Mouse (Mus musculus) heart, embryonic 14.5 days (tissue): Measurements from ENCODE around the gene Fbxo44. TPM values are rescaled to one million over a fixed set of nuclear protein-coding genes. Genes with fewer than 3 reads are reported as not detected.

ENCODE experiments used
- ATAC-seq: fragments of 200-750 bp; cut with Nextera tagmentation; 2 replicates; pipeline ENCODE4 v1.8.0; 2017; ENCODE audit warnings: low read depth, moderate TSS enrichment; ENCODE audit not compliant: insufficient number of reproducible peaks, insufficient read depth, low FRiP score
- H3K27ac ChIP-seq, 2 experiments: fragments of 200-500 bp in 1 of 2; fragments of 300-500 bp in 1 of 2; sonication (generic) in 1 of 2; replicated peaks in 1 of 2; 2 replicates each; pipeline ENCODE4 v1.5.1; 2012 to 2014; ENCODE audit warnings: low read depth in 2 of 2, low read length in 2 of 2, control low read depth in 1 of 2, mild to moderate bottlenecking in 1 of 2, mixed read lengths in 1 of 2; ENCODE audit not compliant: control insufficient read depth in 1 of 2, insufficient read depth in 1 of 2
- H3K27me3 ChIP-seq: fragments of 300-500 bp; sonication (generic); 2 replicates; pipeline ENCODE4 v1.6.1; 2014; ENCODE audit warnings: mild to moderate bottlenecking, low read length, control low read depth; ENCODE audit not compliant: control insufficient read depth, insufficient read depth
- H3K36me3 ChIP-seq: fragments of 300-500 bp; sonication (generic); 2 replicates; pipeline ENCODE4 v1.6.1; 2014; ENCODE audit warnings: mild to moderate bottlenecking, control low read depth, low read length, mixed read lengths; ENCODE audit not compliant: control insufficient read depth, insufficient read depth
- H3K4me1 ChIP-seq, 2 experiments: fragments of 200-500 bp in 1 of 2; fragments of 300-500 bp in 1 of 2; sonication (generic) in 1 of 2; 2 replicates each; pipeline ENCODE4 v1.6.1; 2012 to 2014; ENCODE audit warnings: low read length in 2 of 2, control low read depth in 1 of 2, mixed read lengths in 1 of 2; ENCODE audit not compliant: control insufficient read depth in 2 of 2, insufficient read depth in 2 of 2
- H3K4me2 ChIP-seq: fragments of 300-500 bp; sonication (generic); 2 replicates; pipeline ENCODE4 v1.6.1; 2014; ENCODE audit warnings: mild to moderate bottlenecking, low read length
- H3K4me3 ChIP-seq, 2 experiments: fragments of 200-500 bp in 1 of 2; fragments of 300-500 bp in 1 of 2; sonication (generic) in 1 of 2; 2 replicates each; pipeline ENCODE4 v1.5.1; 2012 to 2014; ENCODE audit warnings: low read length in 2 of 2, mild to moderate bottlenecking in 2 of 2, control low read depth in 1 of 2, low read depth in 1 of 2, moderate library complexity in 1 of 2; ENCODE audit not compliant: control insufficient read depth in 1 of 2, insufficient read depth in 1 of 2
- H3K9ac ChIP-seq: fragments of 300-500 bp; sonication (generic); 2 replicates; pipeline ENCODE4 v1.6.1; 2014; ENCODE audit warnings: mild to moderate bottlenecking, low read length
- H3K9me3 ChIP-seq: fragments of 300-500 bp; sonication (generic); 2 replicates; pipeline ENCODE4 v1.6.1; 2016; ENCODE audit warnings: low read length, control low read depth; ENCODE audit not compliant: control insufficient read depth
- WGBS: fragments of 180-500 bp; shearing (Covaris S2); extraction: QIAGEN DNeasy Blood & Tissue Kit; methylation state at CpG from one replicate; pipeline ENCODE4 v1.1.7; 2014; 5-methylcytosine and 5-hydroxymethylcytosine counted together
- polyA plus RNA-seq: library from polyadenylated mRNA; unstranded; fragments of >200 nt; fragmentation: Nextera tagmentation; extraction: Ambion mirVana; gene quantifications from 2 replicates; pipeline ENCODE4 v1.2.1, GENCODE M21; 2014

Gene Fbxo44
- polyA plus RNA-seq, 1 experiment from 2014 or later, result 28.3 TPM

DNA sequence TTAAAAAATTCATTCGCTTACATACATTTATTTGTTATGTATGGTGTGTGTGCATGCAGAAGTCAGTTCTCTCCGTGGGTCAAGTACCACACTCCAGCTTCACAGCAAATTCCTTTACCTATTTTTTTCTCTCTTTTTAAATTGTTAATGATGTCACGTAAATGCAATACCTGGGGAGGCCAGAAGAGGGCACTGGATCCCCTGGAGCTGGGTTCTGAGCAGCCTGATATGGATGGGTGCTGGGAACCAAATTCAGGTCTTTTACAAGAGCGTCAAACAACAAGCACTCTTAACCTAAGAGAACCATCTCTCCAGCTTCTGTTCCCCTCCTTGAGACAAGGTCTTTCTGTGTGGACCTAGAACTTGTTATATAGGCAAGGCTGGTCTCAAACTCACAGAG, 43.6 kb downstream of the Fbxo44 start:
- Histone ChIP-seq H3K27me3 (peaks cover 7% of the 10 kb centered on the region; the same call in 1 of the 2 replicates), H3K4me3 (no peak overlapping the region), H3K9me3 (peaks cover 5% of the 10 kb centered on the region; the same call in 1 of the 2 replicates), H3K4me2 (no peak overlapping the region), H3K36me3 (no peaks in the 10 kb centered on the region), H3K27ac (no peak overlapping the region), H3K4me1 (peaks cover 0 to 3% of the 10 kb centered on the region in 2 experiments; a peak in 1 of 4 replicates), H3K9ac (no peak overlapping the region)
- 74% methylated on average over 4 of the region's 4 CpGs for WGBS
- ATAC-seq, result no peak

DNA sequence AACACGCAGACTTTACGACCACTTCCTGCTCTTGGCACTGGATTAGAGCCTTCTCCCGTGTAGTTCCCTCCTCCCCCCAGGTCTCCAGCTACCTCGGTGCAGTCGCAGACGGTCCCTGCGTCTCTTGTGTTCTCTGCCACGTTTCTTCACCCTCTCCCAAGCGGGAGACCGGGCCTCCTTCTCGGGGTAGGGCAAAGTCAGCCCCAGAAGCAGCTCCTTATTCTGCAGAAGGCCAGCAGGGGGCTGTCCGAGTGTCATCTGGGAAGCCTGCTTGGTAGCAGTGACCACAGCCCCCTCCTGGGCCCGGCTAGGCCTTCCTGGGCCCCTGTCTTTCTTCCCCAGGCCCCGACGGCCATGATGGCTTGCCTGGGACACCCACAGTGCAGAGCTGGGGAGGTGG, 44.8 kb downstream of the Fbxo44 start:
- Histone ChIP-seq H3K4me2 (peak overlapping the region; percentile 23; the same call in 1 of the 2 replicates), H3K36me3 (no peaks in the 10 kb centered on the region), H3K27me3 (peaks cover 7% of the 10 kb centered on the region; the same call in 1 of the 2 replicates), H3K9me3 (peaks cover 5% of the 10 kb centered on the region; the same call in 1 of the 2 replicates), H3K27ac (no peak overlapping the region), H3K4me1 (peaks cover 0 to 3% of the 10 kb centered on the region in 2 experiments; a peak in 1 of 4 replicates), H3K9ac (no peak overlapping the region; the same call in 1 of the 2 replicates), H3K4me3 (no peak overlapping the region)
- ATAC-seq, result no peak
- WGBS, result 8% methylated on average over 15 of the region's 15 CpGs

DNA sequence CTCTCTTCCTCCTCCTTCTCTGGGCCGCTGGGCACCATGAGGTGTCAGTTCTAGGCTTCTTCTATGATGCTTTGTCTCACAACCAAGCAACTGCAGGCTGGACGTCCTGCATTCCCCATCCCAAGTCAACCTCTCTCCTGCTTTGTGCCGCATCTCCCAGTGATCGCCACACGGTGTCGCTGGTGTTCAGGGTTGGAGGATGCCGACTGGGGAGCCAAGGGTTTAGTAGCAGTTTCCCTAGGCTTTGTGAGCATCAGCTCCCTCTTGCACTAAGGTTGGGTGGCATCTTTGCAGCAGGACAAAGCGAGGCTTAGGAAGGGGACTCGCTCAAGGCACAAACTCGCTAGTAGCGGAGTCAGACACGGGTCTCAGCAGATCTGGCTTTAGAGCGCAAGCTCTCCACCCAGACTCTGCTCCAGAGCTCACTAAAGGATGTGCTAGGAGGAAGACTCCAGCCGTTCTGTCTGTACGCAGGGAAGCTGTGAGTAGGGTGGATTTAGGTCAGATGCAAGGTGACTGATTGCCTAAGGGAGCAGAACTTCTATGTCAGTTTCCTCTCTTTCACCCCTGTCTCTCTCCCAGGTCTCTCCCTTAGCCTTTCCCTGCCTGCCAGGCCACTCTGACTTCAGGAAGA, 45.4 kb downstream of the Fbxo44 start:
- Histone ChIP-seq H3K27ac (no peak overlapping the region), H3K36me3 (no peaks in the 10 kb centered on the region), H3K4me1 (peaks cover 0 to 3% of the 10 kb centered on the region in 2 experiments; a peak in 1 of 4 replicates), H3K4me2 (peak overlapping the region; percentile 23; the same call in 1 of the 2 replicates), H3K9me3 (peaks cover 5% of the 10 kb centered on the region; the same call in 1 of the 2 replicates), H3K4me3 (no peak overlapping the region), H3K9ac (no peak overlapping the region; the same call in 1 of the 2 replicates), H3K27me3 (peaks cover 7% of the 10 kb centered on the region; the same call in 1 of the 2 replicates)
- ATAC-seq, result 0 out of 2 replicates have a peak, but pooled peaks have one; percentile 15
- 7% methylated on average over 15 of the region's 15 CpGs for WGBS

DNA sequence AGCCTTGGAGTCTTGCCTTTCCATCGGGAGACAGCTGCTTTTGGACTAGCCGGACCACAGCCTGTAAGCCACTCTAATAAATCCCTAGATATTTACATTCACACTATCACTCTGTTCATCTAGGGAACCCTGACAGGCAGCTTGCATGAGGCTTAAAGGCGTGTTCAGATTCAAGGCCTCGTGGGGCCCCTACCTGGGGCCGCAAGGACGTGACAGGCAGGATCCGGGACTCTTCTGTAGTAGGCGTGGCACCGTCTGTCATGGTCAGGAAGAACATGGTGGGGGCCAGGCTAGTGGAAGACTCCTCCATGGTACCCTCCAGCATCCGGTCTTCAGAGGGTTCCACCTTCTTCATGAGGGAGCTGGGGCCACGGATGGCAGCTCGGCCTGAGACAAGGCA, 47.8 kb downstream of the Fbxo44 start:
- Histone ChIP-seq H3K4me1 (peaks cover 9 to 12% of the 10 kb centered on the region in 2 experiments), H3K9me3 (peaks cover 5% of the 10 kb centered on the region; the same call in 1 of the 2 replicates), H3K4me2 (no peak overlapping the region), H3K27ac (no peak overlapping the region), H3K9ac (no peak overlapping the region), H3K36me3 (no peaks in the 10 kb centered on the region), H3K27me3 (peaks cover 7% of the 10 kb centered on the region; the same call in 1 of the 2 replicates), H3K4me3 (no peak overlapping the region)
- 75% methylated on average over 12 of the region's 12 CpGs for WGBS
- ATAC-seq, result no peak

DNA sequence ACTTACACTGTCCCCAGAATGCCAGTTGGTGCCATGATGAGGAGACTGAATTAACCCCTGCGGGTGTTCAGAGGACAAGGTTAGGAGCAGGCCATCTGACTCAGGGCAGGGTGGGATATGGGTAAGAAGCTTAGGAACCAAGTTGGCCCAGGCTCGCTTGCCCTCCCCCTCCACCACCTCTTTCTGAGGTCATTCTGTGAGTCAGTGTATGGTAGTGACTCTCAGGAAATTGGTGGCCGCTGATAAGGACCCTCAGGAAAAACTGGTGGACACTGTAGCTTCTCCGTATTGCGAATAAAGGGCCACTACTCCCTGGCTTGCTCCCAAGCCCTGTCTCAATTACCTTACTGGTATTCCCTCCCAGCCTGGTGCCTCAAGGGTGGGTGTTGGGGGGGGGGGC, 51.1 kb downstream of the Fbxo44 start:
- no peaks in the 10 kb centered on the region for H3K36me3 ChIP-seq
- H3K4me2 ChIP-seq, result no peak overlapping the region
- no peak overlapping the region for H3K27ac ChIP-seq
- no peak for ATAC-seq
- 51% methylated on average over 5 of the region's 5 CpGs for WGBS
- no peak overlapping the region for H3K9ac ChIP-seq
- no peaks in the 10 kb centered on the region for H3K9me3 ChIP-seq
- no peak overlapping the region for H3K4me3 ChIP-seq
- peaks cover 9 to 17% of the 10 kb centered on the region in 2 experiments for H3K4me1 ChIP-seq
- H3K27me3 ChIP-seq, result no peaks in the 10 kb centered on the region; the same call in 1 of the 2 replicates

GRCm38 (mm10) chr4:148108565-148109100, 51.6 kb downstream of the Fbxo44 start:
- 36% methylated on average over 7 of the region's 7 CpGs for WGBS
- Histone ChIP-seq H3K4me3 (no peak overlapping the region), H3K36me3 (no peaks in the 10 kb centered on the region), H3K27me3 (no peaks in the 10 kb centered on the region; the same call in 1 of the 2 replicates), H3K4me2 (no peak overlapping the region), H3K27ac (no peak overlapping the region), H3K9ac (no peak overlapping the region), H3K4me1 (peaks cover 9 to 17% of the 10 kb centered on the region in 2 experiments), H3K9me3 (no peaks in the 10 kb centered on the region)
- ATAC-seq, result no peak

DNA sequence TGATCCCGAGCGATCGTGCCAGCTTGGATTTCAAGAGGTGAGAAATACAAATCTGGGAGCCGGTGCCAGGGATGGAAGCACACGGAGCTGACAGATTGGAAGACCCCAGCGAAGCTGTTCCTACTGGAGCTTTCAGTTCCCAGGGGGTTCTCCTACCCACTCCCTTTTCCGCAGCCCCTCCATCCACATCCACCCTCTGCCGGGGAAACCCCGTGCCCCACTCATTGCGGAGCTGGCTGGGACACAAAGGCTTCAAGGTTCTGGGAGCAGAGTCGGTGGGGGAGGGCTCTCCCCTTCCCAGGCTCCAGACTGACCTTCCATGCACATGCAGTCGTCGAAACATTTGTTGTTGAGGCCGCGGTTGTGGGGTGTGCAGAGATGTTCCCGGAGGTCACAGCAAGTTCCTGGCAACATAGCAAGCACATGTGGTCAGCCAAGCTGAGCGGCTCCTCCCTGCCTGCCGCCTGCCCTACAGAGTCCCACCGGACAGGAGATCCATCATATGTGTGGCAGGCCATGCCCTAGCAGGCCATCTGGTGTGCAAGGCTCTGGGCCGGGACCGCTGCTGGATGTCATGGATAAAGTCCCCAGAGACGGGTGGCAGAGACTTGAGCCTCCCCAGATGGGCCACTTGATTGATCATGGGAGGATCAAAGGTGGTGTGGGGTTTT, 52.5 kb downstream of the Fbxo44 start:
- Histone ChIP-seq H3K27me3 (no peaks in the 10 kb centered on the region; the same call in 1 of the 2 replicates), H3K4me3 (no peak overlapping the region), H3K27ac (no peak overlapping the region), H3K36me3 (no peaks in the 10 kb centered on the region), H3K9ac (no peak overlapping the region), H3K4me2 (no peak overlapping the region), H3K9me3 (no peaks in the 10 kb centered on the region), H3K4me1 (peaks cover 9 to 17% of the 10 kb centered on the region in 2 experiments)
- ATAC-seq, result no peak
- 47% methylated on average over 22 of the region's 22 CpGs for WGBS
